21 mouse cellular contexts compared by ENCODE assay signal in the genomic region with DNA sequence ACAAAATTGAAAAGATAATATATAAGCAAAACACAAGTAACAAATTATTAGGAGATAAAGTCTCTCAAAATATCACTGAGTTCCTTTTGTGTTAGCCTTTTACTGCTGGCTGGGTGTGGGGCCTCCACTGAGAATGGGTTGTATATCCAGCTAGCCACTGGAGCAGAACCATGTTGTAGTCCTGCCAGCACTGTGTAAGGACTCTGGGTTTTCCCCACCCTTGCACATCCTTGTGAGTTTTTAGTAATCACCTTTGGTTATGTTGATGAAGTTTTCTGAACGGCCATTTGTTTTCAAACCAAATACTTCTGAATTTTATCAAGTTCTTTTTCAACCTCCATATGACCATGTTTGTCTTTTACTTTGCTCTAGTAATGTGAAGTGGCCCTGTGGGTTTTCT. TPM values are rescaled to one million over a fixed set of nuclear protein-coding genes. Genes with fewer than 3 reads are reported as not detected.
"Had no signal": no experiment of that assay in that cellular context is flagged by ENCODE, and none has a peak within 500 bp of the region (broad histone marks: within the 10 kb centered on the region; RNA-seq: fewer than 3 reads in every experiment).

No protein-coding gene starts in this region.

- H3K4me2 ChIP-seq: lung, embryonic 15.5 days; midbrain, embryonic 11.5 days; midbrain, embryonic 13.5 days; midbrain, embryonic 15.5 days; neural tube, embryonic 12.5 days; stomach, embryonic 15.5 days had no signal

- H3K4me1 ChIP-seq: megakaryocyte, embryonic 14.5 days; stomach, embryonic 15.5 days had no signal

- H3K27me3 ChIP-seq: lung, embryonic 15.5 days; megakaryocyte, embryonic 14.5 days; midbrain, embryonic 13.5 days; midbrain, embryonic 15.5 days; neural tube, embryonic 12.5 days; stomach, embryonic 15.5 days had no signal

- ATAC-seq: lung, postnatal 0 days; midbrain, embryonic 13.5 days; midbrain, embryonic 15.5 days had no signal

- DNase-seq: lung, adult 2 months; lung, postnatal 14 days; lung, postnatal 36 days; right cerebral cortex, postnatal 14 days; thymus, adult 2 months; thymus, postnatal 25 days; thymus, postnatal 4 days had no signal

- H3K4me3 ChIP-seq: lung, embryonic 15.5 days; megakaryocyte, embryonic 14.5 days; midbrain, embryonic 13.5 days; midbrain, embryonic 15.5 days; neural tube, embryonic 12.5 days; stomach, embryonic 15.5 days had no signal

- H3K36me3 ChIP-seq: lung, embryonic 15.5 days; midbrain, embryonic 13.5 days; midbrain, embryonic 15.5 days; neural tube, embryonic 12.5 days; stomach, embryonic 15.5 days had no signal

- H3K27ac ChIP-seq: lung, embryonic 15.5 days; macrophage; midbrain, embryonic 13.5 days; midbrain, embryonic 15.5 days; neural tube, embryonic 12.5 days; stomach, embryonic 15.5 days; stomach, postnatal 0 days had no signal

- H3K9ac ChIP-seq: lung, embryonic 15.5 days; midbrain, embryonic 13.5 days; midbrain, embryonic 15.5 days; neural tube, embryonic 12.5 days; stomach, embryonic 15.5 days had no signal

- H3K9me3 ChIP-seq: lung, embryonic 15.5 days; megakaryocyte, embryonic 14.5 days; midbrain, embryonic 13.5 days; midbrain, embryonic 15.5 days; neural tube, embryonic 12.5 days; stomach, embryonic 15.5 days had no signal

RNA-seq across cellular contexts. Expression of gene 4930544G11Rik, which starts 21.9 kb away (rescaled TPM):
- polyA plus RNA-seq: lung, adult 2 months; lung, embryonic 15.5 days; lung, postnatal 0 days; macrophage; midbrain, embryonic 11.5 days; midbrain, embryonic 13.5 days; midbrain, embryonic 15.5 days; midbrain, postnatal 0 days; neural tube, embryonic 12.5 days; neural tube, embryonic 14.5 days; spleen, adult 2 months; stomach, embryonic 15.5 days; stomach, postnatal 0 days; thymus, adult 2 months; urinary bladder, adult 2 months had no signal
